ENCODE assay signal across 29 mouse cellular contexts in genomic region chr12:32199422-32199821, GRCm38 (mm10). TPM values are rescaled to one million over a fixed set of nuclear protein-coding genes. Genes with fewer than 3 reads are reported as not detected.
DNase-seq lines count a peak whose midpoint lies in the region; ATAC-seq lines count a peak whose summit lies in the region.
"Had no signal": no experiment of that assay in that cellular context is flagged by ENCODE, and none has a peak within 500 bp of the region (broad histone marks: within the 10 kb centered on the region; RNA-seq: fewer than 3 reads in every experiment).

No protein-coding gene starts in this region.

- no peak overlapping the region for H3K9ac ChIP-seq in hindbrain, embryonic 12.5 days
- H3K9ac ChIP-seq: embryonic facial prominence, embryonic 12.5 days; liver, embryonic 13.5 days; lung, embryonic 14.5 days; midbrain, embryonic 12.5 days; stomach, embryonic 15.5 days had no signal

- H3K4me2 ChIP-seq in hindbrain, embryonic 12.5 days (replicated peaks), result no peak overlapping the region
- H3K4me2 ChIP-seq: embryonic facial prominence, embryonic 12.5 days; liver, embryonic 13.5 days; lung, embryonic 14.5 days; midbrain, embryonic 12.5 days; stomach, embryonic 15.5 days had no signal

- WGBS in macrophage (ENCODE audit: missing documents), result 14% methylated on average over 4 of the region's 4 CpGs
- 85% methylated on average over 4 of the region's 4 CpGs for WGBS in hindbrain, embryonic 12.5 days

- no peaks in the 10 kb centered on the region for H3K27me3 ChIP-seq in splenic B cell, adult 2 months (ENCODE audit: control insufficient read depth, insufficient read depth, low read length, poor library complexity, severe bottlenecking)
- no peaks in the 10 kb centered on the region for H3K27me3 ChIP-seq in hindbrain, embryonic 12.5 days
- H3K27me3 ChIP-seq: embryonic facial prominence, embryonic 12.5 days; liver, embryonic 13.5 days; megakaryocyte, embryonic 14.5 days; midbrain, embryonic 12.5 days; stomach, embryonic 15.5 days had no signal

- peaks cover 46% of the 10 kb centered on the region for H3K36me3 ChIP-seq in macrophage (ENCODE audit: inconsistent target)
- H3K36me3 ChIP-seq in splenic B cell, adult 2 months (ENCODE audit: control insufficient read depth, insufficient read depth, low read length, poor library complexity, severe bottlenecking), result peaks cover 19% of the 10 kb centered on the region
- no peaks in the 10 kb centered on the region for H3K36me3 ChIP-seq in hindbrain, embryonic 12.5 days
- H3K36me3 ChIP-seq: embryonic facial prominence, embryonic 12.5 days; midbrain, embryonic 12.5 days; stomach, embryonic 15.5 days had no signal

- intact Hi-C loops in left cerebral cortex, postnatal 25 days (cut with DNase I), result no loop called here

- peak; percentile 36 for DNase-seq in lung, postnatal 36 days
- DNase-seq in lung, postnatal 10 days, result no peak
- peak; percentile 40 for DNase-seq in MEL-GATA-1-ER (ENCODE audit: extremely low read depth, low read depth)
- DNase-seq in splenic B cell, adult 2 months (ENCODE audit: low read depth, low spot score), result peak; percentile 37
- no peak for DNase-seq in left cerebral cortex, postnatal 25 days (ENCODE audit: low spot score in 2 of 2)
- DNase-seq in layer of hippocampus, postnatal 14 days (ENCODE audit: low spot score in 2 of 2), result no peak
- DNase-seq: adrenal gland, adult 2 months; cerebellum, adult 9-10 months; cerebellum, postnatal 36 days; embryo, embryonic 11 days; gastrocnemius, adult 2 months; heart, postnatal 14 days; kidney, adult 11 months; kidney, postnatal 25 days; left cerebral cortex, postnatal 4 days; liver, embryonic 13.5 days; lung, embryonic 14.5 days; retina, postnatal 1 day; right cerebral cortex, postnatal 14 days had no signal

- ATAC-seq in hindbrain, embryonic 12.5 days (ENCODE audit: low FRiP score), result no peak
- ATAC-seq: activated CD4-positive, CD25-positive, alpha-beta regulatory T cell, adult 4 months; forebrain, embryonic 14.5 days; inflammation-experienced regulatory T-cells, adult 6 months had no signal

- H3K79me2 ChIP-seq in macrophage (ENCODE audit: inconsistent target), result peaks cover 36% of the 10 kb centered on the region

- no peak overlapping the region for H3K4me3 ChIP-seq in macrophage (ENCODE audit: inconsistent target)
- no peak overlapping the region for H3K4me3 ChIP-seq in hindbrain, embryonic 12.5 days
- H3K4me3 ChIP-seq: embryonic facial prominence, embryonic 12.5 days; gastrocnemius, adult 2 months; liver, embryonic 13.5 days; megakaryocyte, embryonic 14.5 days; midbrain, embryonic 12.5 days; stomach, embryonic 15.5 days had no signal

- H3K27ac ChIP-seq in macrophage, result peak overlapping the region; percentile 21; the same call in 1 of the 2 replicates
- no peak overlapping the region for H3K27ac ChIP-seq in hindbrain, embryonic 12.5 days
- H3K27ac ChIP-seq: embryonic facial prominence, embryonic 12.5 days; gastrocnemius, adult 2 months; liver, embryonic 13.5 days; midbrain, embryonic 12.5 days; stomach, embryonic 15.5 days had no signal

- H3K9me3 ChIP-seq in hindbrain, embryonic 12.5 days (replicated peaks), result no peaks in the 10 kb centered on the region
- H3K9me3 ChIP-seq: embryonic facial prominence, embryonic 12.5 days; liver, embryonic 13.5 days; megakaryocyte, embryonic 14.5 days; midbrain, embryonic 12.5 days; stomach, embryonic 15.5 days had no signal

- no peaks in the 10 kb centered on the region for H3K4me1 ChIP-seq in hindbrain, embryonic 12.5 days
- H3K4me1 ChIP-seq: embryonic facial prominence, embryonic 12.5 days; stomach, embryonic 15.5 days had no signal

RNA-seq across cellular contexts. Expression of gene Pik3cg, which starts 9.0 kb away (rescaled TPM):
- total RNA-seq in macrophage (2018; cell fraction: chromatin; rRNA removed), result 100 to 1,000 TPM in 1 of 26 experiments, 10 to 100 TPM in 24, 1 to 10 TPM in 1; 3.7 to 101 (median 51.9) TPM
- 10 to 100 TPM; 17.9 to 46.3 (median 30.7) TPM for total RNA-seq in macrophage (2018; cell fraction: cytosol; rRNA removed)
- total RNA-seq in macrophage (2018; cell fraction: nucleus; rRNA removed), result 100 to 1,000 TPM in 1 of 26 experiments, 10 to 100 TPM in 25; 10.6 to 129 (median 43.1) TPM
- polyA plus RNA-seq in macrophage (2018), result 21.7 to 56.8 TPM (median 24.4 TPM) in 3 replicates
- polyA plus RNA-seq in hindbrain, embryonic 12.5 days (2016; fragmentation: Nextera tagmentation; extraction: Ambion mirVana), result 1.4 and 1.9 TPM in 2 replicates
- total RNA-seq in left cerebral cortex, postnatal 25 days (2021), result 1 to 10 TPM; 3.7 to 4.6 TPM
- 1 to 10 TPM; 4.5 to 4.6 TPM for total RNA-seq in layer of hippocampus, postnatal 14 days (2021)
- polyA plus RNA-seq: C2C12 had no signal

Comparison
In these comparisons a context has a peak if more than half of its experiments do, and no peak if none do; other contexts are left out.
1. DNase-seq: peak in lung, postnatal 36 days (single experiment), MEL-GATA-1-ER (single experiment) and splenic B cell, adult 2 months (single experiment); none in lung, postnatal 10 days (single experiment), left cerebral cortex, postnatal 25 days (0 of 2) and layer of hippocampus, postnatal 14 days (0 of 2).